Mouse (Mus musculus): ENCODE measurements around the gene Itpr3.

The Itpr3 gene

DNA sequence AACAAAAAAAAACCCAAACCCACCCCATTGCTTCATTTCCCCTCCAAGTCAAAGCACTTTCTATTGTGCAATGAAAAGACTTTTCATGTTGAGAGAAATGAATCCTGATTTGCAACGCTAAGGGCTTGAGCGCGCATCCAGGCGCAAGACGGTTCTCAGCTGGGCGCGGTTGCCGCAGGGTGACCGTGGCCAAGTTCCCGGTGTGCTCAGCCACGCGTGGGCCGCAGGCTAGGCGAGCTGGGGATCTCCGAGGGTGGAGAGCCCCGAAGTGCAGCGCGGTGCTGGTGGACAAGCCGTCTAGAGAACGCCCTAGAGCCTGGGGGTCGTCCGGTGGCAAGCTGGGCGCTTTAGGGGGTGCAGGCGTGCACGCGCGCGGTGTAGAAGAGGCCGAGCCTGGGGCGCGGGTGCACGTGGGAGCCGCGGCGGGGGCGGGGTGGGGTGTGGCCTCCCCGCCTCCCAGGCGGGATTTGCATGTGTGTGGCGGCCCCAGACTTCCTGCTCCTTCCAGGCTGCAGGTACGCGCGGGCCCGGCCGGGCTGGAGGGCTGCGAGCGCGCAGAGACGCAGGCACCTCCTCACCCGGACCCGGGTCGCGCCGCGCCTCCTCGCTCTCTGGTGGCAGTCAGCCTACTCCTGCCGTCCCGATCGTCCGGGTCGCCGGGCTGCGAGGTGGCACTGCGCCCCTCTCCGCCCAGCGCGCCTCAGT, at the start of gene Itpr3:
Itpr3 (plus strand) TSS at position 493 of the 705 bp plus-strand sequence.
- DNase-seq (ENCODE audit: low spot score): peak; percentile 69

DNA sequence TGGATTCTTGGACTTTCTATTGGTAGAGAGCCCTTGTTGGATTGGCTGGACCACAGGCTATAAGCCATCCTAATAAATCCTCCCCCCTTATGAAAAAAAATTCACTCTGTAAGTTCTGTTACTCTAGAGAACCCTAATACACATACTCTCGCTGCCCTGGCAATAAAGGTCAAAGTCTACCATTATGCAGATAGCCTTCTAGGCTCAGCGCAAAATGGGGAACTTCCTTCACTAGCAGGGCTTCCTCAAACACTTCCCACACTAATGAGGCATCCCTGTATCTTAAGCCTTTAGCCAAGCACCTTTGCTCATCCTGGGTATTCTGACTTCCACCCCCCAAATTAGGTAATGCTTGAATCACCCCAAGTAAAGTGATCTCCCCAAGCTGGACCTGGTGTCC, 48.8 kb upstream of the Itpr3 start:
- no peak for DNase-seq (ENCODE audit: low spot score)

DNA sequence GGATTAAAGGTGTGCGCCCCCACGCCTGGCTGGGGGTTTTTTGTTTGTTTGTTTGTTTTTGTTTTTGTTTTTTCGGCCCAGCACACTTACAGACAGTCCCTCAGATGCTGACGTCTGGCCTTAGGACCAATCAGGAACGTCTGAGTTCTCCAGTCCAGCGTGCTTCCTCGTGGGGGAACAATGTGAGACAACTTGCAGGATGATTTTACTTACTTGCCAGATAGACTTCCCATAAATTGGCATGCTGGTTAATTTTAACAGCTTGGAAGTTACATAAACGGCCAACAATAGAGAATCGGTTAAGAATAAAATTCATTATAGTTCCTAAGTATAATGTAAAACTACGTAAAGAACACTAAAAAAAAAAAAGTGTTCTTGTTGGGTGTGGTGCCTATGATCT, 45.9 kb upstream of the Itpr3 start:
- DNase-seq (ENCODE audit: low spot score): no peak

DNA sequence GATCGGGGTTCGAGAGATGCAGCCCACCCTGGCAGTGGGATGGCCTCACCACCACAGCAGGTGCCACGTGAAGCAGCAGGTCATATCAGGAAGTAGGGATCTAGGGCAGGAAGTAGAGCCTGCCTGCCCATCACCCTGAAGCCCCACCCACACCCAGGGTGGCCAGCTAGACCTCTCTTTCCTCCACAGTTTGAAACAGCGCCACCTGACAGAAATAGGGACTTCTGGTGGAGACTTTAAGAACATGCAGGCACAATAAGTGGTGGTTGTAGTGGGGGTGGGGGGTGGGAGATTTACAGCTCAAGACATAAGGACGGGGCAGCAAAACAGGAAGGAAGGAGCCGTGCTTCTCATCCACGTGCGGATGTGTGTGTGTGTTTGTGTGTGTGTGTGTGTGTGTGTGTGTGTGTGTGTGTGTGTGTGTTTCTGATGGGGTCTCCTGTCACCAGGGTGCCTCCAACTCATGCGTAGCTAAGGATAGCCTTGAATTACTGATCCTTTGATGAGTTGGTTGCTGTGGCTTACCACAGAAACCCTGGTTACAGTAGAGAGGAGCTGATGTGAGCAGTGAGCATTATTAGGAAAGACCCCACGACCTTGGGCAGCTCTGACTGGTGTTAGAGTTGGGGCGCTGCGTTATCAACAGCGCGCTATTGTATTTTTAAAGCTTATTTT, 45.0 kb upstream of the Itpr3 start:
- DNase-seq (ENCODE audit: low spot score): no peak

DNA sequence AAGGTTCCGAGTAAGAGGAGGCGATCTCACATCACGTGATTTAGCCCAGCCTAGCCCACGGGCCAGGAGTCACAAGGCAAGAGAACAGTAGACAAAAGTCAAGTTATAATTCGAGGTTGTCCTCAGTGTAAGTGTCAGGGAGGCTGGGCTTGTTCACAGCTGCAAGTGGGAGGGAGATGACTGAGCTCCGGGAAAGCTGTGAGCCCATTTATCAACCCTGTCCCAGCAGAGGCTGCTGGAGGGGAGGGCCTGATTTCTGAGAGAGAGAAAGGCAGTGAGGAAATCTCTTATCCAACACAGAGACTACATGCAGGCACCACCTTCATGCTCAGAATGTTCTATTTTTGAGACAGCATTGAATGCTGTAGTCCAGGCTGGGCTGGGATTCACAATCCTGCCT, 44.2 kb upstream of the Itpr3 start:
- no peak for DNase-seq (ENCODE audit: low spot score)

DNA sequence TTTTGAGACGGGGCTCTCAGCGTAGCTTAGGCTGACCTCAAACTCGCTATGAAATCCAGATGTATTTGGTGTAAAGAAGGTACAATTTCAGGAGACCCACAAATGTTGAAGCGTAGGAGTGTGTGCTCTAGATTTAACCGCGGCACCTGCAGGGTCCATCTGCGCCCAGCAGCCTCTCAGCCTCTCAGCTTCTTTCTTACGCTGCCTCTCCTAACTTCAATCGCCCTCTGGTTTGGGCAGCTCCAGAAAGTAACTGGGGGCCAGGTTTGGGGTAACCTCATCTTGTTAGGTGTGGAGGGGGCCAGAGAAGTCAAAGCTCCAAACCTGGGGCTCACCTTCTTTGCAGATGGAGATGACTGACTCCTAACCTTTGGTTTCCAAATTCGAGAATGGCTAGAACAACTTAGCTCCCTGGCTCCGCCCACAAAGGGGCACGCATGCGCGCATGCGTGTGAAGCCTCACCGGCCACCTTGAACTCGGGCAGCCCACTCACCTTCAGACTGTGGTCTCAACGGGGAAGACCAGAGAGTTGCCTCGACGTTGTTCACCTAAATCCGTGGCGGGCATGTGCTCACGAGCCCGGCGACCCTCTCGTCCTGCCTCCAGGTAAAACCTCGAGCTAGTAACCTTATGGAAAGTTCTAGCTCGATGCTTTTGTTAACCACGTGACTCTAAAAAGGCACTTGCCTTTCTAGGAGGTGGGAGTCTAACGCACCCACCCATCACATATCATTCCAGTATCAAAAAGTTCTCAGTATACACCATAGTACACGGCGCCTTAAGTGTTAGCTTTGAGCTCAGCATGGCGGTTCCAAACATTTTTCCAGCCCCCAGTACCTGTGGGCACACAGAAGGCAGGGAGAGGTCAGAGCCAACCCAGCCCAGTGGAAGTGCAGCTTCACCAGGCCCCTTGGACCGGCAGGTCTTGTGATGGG, 39.3 kb upstream of the Itpr3 start:
- peak; percentile 73 for DNase-seq (ENCODE audit: low spot score)

DNA sequence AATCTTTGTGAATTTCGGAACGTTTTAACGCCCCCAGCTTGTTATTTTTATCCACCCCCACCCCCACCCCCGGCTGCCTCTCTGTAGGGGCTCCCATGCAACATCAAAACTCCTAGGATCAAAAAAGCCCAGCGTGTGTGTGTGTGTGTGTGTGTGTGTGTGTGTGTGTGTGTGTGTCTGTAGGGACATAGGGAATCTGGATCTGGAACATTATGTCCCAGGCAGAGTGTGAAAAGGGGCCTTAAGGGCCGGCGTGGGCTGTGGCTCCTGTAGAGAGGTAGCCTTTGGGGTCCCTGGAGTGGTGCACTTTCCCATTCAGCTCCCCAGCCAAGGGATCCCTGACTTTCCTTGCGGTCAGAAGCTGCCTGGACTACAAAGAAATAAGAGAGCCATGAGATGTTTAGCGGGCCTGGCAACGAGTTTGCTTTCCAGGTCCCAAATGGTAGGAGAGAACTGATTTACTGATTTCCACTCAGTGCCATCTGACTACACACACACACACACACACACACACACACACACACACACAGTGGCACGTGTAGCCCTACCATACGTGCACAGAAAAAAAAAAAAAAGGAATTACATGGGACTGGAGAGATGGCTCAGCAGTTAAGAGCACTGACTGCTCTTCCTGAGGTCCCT, 38.4 kb upstream of the Itpr3 start:
- no peak for DNase-seq (ENCODE audit: low spot score)

DNA sequence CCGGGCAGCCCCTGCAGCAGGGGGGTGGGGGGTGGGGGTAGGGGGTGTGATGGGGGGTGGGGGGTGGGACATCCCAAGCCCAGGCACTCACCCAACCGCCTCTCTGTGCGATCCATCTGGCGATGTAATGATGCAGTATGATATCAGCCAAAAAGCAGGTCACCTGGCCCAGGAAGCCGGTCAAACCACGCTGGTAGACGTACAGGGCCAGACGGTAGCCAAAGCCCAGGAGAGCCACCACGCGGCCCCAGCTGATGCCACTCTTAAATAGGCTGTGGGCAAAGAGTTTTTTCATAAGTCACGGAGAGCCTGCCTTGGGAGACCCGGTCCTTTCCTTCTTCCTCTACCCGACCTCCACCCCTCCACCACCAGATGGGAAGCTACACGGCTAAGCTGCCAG, 36.0 kb upstream of the Itpr3 start:
- no peak for DNase-seq (ENCODE audit: low spot score)

DNA sequence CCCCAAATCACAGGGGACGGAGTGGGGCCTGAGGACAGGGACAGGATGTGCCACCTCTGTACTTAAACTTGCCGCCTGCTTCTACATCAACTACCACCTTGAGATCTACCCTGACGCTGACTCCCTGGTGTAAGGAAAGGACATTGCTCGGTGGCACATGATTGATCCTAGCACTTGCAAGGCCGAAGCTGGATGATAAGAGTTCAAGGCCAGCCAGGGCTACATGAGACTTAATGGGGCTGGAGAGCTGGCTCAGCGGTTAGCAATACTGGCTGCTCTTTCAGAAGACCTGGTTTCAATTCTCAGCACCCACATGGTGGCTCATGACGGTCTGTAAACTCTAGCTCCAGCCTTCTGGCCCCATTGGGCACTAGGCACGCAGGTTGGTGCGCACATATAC, 35.4 kb upstream of the Itpr3 start:
- DNase-seq (ENCODE audit: low spot score): no peak

DNA sequence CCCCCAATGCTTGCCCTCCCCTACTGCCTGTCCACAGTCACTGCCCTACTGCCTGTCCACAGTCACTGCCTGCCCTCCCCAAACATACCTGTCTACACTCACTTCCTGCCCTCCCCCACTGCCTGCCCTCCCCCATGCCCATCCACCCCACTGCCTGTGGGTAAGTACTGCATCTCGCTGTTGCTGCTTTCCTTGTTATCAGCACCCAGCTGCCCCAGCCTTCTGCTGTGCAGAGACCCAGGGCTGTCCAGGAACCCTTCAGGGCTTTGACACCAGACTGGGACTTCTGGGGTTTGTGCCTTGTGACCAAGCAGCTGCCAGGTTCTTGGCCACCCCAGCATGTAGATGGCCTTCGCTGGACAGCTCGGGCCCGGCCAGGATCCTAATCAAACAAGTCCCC, 33.8 kb upstream of the Itpr3 start:
- no peak for DNase-seq (ENCODE audit: low spot score)

DNA sequence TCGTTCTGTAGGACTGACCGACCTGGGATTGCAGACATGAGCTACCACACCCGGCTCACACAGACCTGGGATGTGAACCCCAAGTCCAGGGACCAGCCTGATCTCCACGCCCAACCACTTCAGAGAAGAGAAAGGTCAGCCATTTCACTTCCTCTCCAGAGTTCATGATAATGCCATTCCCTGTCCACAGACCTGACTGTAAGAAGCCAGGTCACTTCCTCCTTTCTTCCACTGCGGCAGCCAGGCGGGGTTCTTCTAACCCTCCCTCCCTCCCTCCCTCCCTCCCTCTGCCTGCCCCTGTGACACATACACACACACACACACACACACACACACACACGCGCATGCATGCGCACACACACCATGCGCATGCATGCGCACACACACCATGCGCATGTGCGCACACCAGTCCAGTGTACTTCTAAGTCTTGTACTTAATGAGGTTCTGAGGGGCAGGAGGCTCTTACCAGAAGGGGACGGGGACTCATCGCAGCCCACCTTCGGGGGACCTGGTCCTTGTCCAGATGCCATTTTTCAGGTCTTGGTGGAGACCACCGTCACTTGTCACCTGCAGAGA, 31.7 kb upstream of the Itpr3 start:
- no peak for DNase-seq (ENCODE audit: low spot score)

DNA sequence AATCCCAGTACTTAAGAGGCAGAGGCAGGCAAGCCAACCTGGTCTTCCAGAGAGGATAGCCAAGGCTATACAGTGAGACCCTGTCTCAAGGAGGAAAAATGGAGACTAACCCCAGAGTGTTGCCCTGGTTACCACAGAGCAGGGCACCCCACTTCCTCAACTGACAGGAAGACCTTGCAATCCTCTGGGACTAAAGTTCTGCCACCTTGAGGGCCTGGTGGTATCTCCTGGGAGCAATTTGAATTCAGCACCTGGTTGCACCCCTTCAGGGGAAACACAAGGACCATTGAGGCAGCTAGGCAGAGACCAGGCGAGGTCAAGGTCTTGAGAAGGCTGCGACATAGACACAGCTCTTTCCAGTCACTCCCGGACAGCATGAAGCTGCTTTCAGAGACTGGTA, 31.2 kb upstream of the Itpr3 start:
- no peak for DNase-seq (ENCODE audit: low spot score)

DNA sequence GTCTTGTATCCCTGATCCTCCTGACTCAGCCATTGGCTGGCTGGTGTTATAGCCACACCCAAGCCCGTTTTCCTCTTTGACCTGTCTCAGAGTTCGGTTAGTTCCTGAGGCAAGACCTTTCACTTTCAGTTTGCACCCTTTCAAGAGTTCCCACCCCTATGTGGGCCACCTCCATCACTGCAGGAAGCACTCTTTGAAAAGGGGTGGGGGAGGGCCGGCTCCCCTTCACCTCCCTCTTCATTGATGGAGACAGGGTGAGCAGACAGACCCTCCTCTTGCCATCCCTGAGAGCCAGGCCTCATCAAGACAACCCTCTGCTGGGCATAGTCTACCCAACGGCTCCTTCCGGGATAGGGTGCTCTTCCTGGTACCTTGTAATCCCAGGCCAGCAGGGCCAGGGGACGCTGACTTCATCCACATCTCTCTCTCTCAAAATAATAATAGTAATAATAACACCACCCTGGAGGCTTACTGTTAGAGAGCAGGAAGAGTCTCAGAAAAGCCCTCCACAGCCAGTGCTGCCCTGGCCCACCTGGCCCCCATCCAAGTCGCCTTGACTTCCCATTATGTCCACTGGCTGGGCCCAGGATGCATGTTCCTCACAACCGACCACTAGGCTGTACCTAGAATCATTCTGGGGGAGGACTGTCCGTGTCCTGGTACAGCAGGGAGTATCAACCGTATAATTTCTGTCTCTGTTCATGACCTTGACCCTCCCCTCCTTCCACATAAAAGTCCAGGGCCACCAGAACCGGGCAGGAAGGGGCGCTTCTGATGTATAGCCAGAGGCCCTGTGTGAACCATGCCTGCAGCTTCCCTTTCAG, 29.4 kb upstream of the Itpr3 start:
- no peak for DNase-seq (ENCODE audit: low spot score)

DNA sequence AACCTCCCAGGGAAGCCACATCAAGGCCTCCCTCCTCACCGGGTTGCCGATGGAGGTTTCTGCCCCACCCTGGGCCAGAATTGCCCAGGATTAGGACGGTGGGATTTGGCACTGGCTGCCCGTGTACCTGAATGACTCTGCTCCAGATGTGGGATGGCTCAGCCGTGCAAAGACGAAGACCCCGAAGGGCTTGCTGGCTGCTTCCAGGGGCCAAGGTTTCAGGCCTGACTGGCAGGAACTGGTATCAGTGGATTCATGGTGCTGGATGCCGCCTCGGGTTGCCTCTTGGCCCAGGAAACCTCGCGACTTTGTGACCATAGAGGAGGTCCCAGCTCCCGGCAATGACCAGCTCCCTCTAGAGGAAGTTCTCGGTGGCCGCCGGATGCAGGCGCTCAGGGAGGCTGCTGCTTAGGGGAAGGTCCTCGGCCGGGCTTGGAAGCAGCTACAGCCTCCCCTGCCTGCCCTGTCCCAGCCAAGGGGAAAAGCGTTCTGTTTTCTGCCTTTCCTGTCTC, 28.8 kb upstream of the Itpr3 start:
- peak; percentile 83 for DNase-seq (ENCODE audit: low spot score)

DNA sequence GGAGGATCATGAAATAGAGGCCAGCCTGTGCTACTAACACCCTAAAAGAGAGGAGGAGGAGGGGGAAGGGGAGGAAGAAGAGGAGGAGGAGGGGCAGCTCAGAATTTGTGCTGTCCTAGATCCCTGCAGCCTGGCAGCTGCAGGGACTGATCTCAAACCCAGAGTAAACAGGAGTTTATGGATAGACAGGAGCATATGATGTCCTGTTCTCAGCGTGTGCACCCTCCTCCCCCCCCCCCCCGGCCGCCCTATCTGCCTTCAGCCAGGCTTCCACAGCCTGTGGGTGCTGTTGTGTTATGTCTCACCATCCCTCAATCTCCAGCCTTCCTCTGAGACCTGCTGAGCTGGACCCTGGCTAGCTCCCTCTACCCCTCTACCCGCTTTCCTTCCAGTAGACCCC, 28.2 kb upstream of the Itpr3 start, which contains the start of gene Bak1:
Bak1 (minus strand) TSS at position 101 of the 400 bp plus-strand sequence.
- DNase-seq (ENCODE audit: low spot score): no peak

DNA sequence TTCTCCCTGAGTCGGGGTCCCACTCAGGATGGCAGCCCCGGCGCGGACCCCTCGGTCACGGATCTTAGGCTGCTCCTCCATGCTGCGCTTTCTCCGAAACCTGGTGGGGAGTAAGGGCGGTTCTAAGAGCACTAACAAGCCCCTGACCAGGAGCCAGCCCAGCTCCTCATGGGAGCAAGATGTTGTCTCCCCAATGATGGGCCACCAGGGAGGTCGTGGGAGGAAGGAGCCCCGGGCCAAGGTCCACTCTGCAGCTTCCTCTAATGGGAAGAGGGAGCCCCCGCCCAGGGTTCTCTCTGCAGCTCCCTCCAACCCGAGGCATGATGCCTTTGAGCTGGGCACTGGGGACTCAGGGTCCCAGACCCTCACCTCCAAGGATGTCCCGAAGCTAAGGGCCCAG, 27.7 kb upstream of the Itpr3 start:
- no peak for DNase-seq (ENCODE audit: low spot score)

DNA sequence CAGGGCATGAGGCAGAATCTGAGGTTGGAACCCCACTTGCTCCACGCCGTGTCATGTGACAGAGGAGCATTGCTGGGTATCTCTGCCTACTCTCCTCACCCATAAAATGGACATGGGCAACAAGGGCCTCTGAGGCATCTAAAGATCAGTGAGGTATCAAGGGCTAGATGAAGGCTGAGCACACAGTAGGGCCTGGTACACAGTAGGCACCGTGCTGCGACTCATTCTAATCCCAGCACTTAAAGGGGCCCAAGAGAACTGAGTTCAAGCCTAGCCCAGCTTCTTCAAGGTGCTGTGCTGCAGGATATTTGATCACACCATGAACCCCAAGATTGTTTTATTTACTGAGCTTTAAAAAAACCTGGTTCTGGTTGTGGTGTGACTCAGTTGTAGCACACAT, 26.2 kb upstream of the Itpr3 start:
- no peak for DNase-seq (ENCODE audit: low spot score)

DNA sequence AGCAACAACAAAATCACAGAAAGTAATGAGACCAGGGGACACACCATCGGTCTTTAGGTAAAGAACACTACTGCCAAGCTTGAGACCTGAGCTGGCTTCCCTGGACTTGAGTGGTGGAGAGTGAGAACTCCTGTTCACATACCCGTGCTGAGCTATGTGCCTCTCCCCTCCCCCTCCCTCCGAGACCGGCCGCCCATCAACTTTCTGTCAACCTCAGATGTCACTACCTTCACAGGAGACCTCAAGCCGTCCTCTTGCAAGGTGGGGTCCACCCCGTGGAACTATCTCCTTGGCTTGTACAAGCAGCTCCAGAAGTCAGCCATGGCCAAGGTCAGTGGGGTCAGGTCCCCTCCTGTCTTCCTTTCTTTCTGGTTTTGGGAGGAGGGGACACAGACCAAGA, 24.8 kb upstream of the Itpr3 start:
- no peak for DNase-seq (ENCODE audit: low spot score)

DNA sequence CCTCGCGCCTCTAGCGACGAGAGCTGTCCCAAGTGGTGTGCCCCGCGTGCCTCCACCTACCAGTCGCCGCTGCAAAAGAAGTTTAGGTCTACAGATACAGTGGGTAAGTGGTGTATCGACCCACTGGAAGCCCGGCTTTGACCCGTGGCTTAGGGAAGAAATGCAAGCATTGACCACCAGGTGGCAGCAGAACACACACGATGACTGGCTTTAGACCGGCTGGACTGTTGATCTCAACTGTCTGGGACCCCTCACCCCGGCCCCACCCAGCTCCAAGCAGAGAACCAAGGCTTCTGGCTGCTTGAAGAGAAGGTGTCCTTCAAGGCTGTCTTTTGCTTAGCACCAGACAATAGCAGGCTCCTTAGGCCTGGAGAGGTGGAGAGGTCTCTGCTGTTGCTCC, 24.2 kb upstream of the Itpr3 start:
- DNase-seq (ENCODE audit: low spot score): no peak

DNA sequence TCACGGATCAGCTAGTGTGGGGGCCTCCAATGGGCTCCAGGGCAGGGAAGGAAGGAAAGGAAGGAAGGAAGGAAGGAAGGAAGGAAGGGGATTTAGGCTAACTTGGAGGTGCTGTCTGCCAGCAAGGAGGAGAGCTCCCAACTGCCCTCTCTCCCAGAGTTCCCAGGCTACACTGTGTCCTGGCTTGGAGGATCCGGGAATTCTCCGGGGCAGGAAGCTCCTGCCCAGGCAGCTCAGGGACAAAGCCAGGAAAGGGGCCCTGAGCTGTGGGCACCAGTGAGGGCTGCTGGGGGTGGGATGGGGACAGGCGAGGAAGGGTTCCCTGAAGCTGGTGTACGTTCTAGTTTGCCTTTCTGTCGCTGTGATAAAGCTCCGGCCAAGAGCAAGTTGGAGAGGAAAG, 20.6 kb upstream of the Itpr3 start:
- no peak for DNase-seq (ENCODE audit: low spot score)
